Mouse (Mus musculus) limb, embryonic 12.5 days (tissue): Measurements from ENCODE around the gene Allc. TPM values are rescaled to one million over a fixed set of nuclear protein-coding genes. Genes with fewer than 3 reads are reported as not detected.

Source experiments
- polyA plus RNA-seq: library from polyadenylated mRNA; unstranded; fragments of >200 nt; fragmentation: Nextera tagmentation; extraction: Ambion mirVana; gene quantifications from 2 replicates; pipeline ENCODE4 v1.2.1, GENCODE M21; 2016

Gene Allc
- polyA plus RNA-seq, 1 experiment from 2014 or later = not detected

Other genes with a start within 250 kb of the Allc start
- 0.24 TPM in 1 of 2 replicates, not detected in the other for gene Dcdc2c, start 30.1 kb downstream of the Allc start, polyA plus RNA-seq
- not detected in 2 replicates for gene Colec11, start 40.9 kb upstream of the Allc start, polyA plus RNA-seq
- gene Rps7, start 53.4 kb upstream of the Allc start, polyA plus RNA-seq = 752 and 847 TPM in 2 replicates
- 32.7 and 33.7 TPM in 2 replicates for gene Rnaseh1, start 67.1 kb upstream of the Allc start, polyA plus RNA-seq
- gene Adi1, start 92.7 kb upstream of the Allc start, polyA plus RNA-seq = 66.1 and 68.9 TPM in 2 replicates
- gene Trappc12, start 167.9 kb upstream of the Allc start, polyA plus RNA-seq = 42.1 and 43.0 TPM in 2 replicates
- gene Eipr1, start 169.3 kb upstream of the Allc start, polyA plus RNA-seq = 33.7 and 35.5 TPM in 2 replicates